Mouse (Mus musculus): ENCODE data around the gene Mrpl18. TPM values are rescaled to one million over a fixed set of nuclear protein-coding genes. Genes with fewer than 3 reads are reported as not detected.
"Not testable (repeated sequence)": the region's sequence is repeated elsewhere in the genome, so short reads cannot be mapped to it uniquely, and the experiment has no call there.

Gene Mrpl18
- polyA plus RNA-seq, 1 experiment from 2014 or later = 139 TPM

DNA sequence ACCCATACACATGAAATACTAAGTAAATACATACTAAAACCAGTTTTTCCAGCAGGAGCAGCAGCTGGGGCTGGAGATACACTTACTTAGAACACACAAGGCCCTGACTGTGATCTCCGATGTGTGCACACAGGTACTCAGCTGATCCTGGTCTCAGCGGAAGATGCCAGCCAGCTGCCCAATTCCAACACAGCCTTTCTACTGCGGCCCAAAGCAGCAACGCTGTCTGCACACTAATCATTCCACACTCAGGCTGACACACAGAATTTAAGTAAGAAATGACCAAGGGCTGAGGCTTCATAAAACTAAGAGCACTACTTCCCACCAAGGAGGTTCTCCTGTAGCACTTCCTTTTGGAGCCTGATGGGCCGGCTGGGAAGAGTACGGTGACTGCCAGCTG lies 13.9 kb downstream of the Mrpl18 start:
- no peaks in the 10 kb centered on the region for H3K9me3 ChIP-seq (ENCODE audit: control insufficient read depth, low read length)
- no peak for ATAC-seq (ENCODE audit: low read depth)
- no peak overlapping the region for H3K4me2 ChIP-seq (ENCODE audit: low read depth, low read length)
- no peak overlapping the region for H3K27ac ChIP-seq (ENCODE audit: low read length)
- 84% methylated on average over 6 of the region's 6 CpGs for WGBS
- H3K4me3 ChIP-seq (ENCODE audit: low read length) = no peak overlapping the region
- H3K9ac ChIP-seq (ENCODE audit: low read length) = no peak overlapping the region
- H3K36me3 ChIP-seq (ENCODE audit: control insufficient read depth, insufficient read depth, low read length) = peaks cover 2% of the 10 kb centered on the region; the same call in 1 of the 2 replicates
- peaks cover 5% of the 10 kb centered on the region; the same call in 1 of the 2 replicates for H3K4me1 ChIP-seq (replicated peaks; ENCODE audit: control insufficient read depth, insufficient read depth, low read length)
- no peaks in the 10 kb centered on the region for H3K27me3 ChIP-seq (ENCODE audit: control insufficient read depth, insufficient read depth, low read depth, low read length)

DNA sequence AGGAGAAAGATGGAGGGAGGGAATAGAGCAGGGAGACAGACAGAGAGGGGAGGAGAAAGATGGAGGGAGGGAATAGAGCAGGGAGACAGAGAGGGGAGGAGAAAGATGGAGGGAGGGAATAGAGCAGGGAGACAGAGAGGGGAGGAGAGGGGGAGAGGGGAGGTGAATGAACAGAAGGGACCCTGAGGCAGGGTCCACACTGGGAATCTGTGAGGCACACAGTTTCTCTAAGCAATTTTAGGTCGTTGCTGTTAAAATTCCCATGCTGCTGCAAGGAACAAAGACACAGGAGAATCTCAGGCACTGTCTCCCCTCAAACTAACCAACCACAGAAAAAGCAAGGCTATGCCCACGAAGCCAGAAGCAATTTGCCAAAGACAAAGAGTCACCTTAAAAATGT lies 17.5 kb downstream of the Mrpl18 start:
- not testable (repeated sequence) for H3K9me3 ChIP-seq (ENCODE audit: control insufficient read depth, low read length); H3K9ac ChIP-seq (ENCODE audit: low read length); H3K4me2 ChIP-seq (ENCODE audit: low read depth, low read length); ATAC-seq (ENCODE audit: low read depth); H3K27me3 ChIP-seq (ENCODE audit: control insufficient read depth, insufficient read depth, low read depth, low read length); H3K27ac ChIP-seq (ENCODE audit: low read length); H3K36me3 ChIP-seq (ENCODE audit: control insufficient read depth, insufficient read depth, low read length); H3K4me3 ChIP-seq (ENCODE audit: low read length); H3K4me1 ChIP-seq (replicated peaks; ENCODE audit: control insufficient read depth, insufficient read depth, low read length)
- 41% methylated on average over 2 of the region's 2 CpGs for WGBS

DNA sequence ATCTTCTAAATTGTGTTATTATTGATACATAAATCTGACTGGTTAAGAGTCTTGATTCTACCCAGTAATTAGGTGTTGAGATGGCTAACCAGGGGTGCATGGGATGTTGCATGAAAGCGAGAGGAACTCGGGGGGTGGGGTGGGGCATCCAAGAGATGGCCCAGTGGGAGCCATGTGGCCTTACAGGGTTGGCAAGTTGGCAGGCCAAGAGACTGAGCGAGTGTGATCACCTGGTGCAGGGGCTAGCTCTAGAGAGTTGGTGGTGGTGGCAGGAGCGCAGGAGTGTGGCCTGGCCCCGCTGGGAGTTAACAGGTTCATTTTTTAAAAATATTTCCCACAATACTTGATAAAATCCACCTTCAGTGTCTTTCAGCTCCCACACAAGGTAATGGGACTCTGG lies 18.5 kb downstream of the Mrpl18 start:
- Histone ChIP-seq H3K9ac (ENCODE audit: low read length) (no peak overlapping the region), H3K27ac (ENCODE audit: low read length) (no peak overlapping the region), H3K27me3 (ENCODE audit: control insufficient read depth, insufficient read depth, low read depth, low read length) (no peaks in the 10 kb centered on the region), H3K9me3 (ENCODE audit: control insufficient read depth, low read length) (no peaks in the 10 kb centered on the region), H3K36me3 (ENCODE audit: control insufficient read depth, insufficient read depth, low read length) (no peaks in the 10 kb centered on the region; the same call in 1 of the 2 replicates), H3K4me3 (ENCODE audit: low read length) (no peak overlapping the region), H3K4me1 (replicated peaks; ENCODE audit: control insufficient read depth, insufficient read depth, low read length) (no peaks in the 10 kb centered on the region), H3K4me2 (ENCODE audit: low read depth, low read length) (no peak overlapping the region)
- peak; percentile 15; the same call in 1 of the 2 replicates for ATAC-seq (ENCODE audit: low read depth)
- 88% methylated on average over 5 of the region's 5 CpGs for WGBS

GRCm38 (mm10) chr17:12892033-12892432 lies 24.1 kb downstream of the Mrpl18 start:
- no peak overlapping the region for H3K4me2 ChIP-seq (ENCODE audit: low read depth, low read length)
- H3K9ac ChIP-seq (ENCODE audit: low read length) = no peak overlapping the region
- H3K27ac ChIP-seq (ENCODE audit: low read length) = no peak overlapping the region
- 85% methylated on average over 9 of the region's 9 CpGs for WGBS
- no peaks in the 10 kb centered on the region for H3K9me3 ChIP-seq (ENCODE audit: control insufficient read depth, low read length)
- no peaks in the 10 kb centered on the region for H3K36me3 ChIP-seq (ENCODE audit: control insufficient read depth, insufficient read depth, low read length)
- H3K4me3 ChIP-seq (ENCODE audit: low read length) = no peak overlapping the region
- no peaks in the 10 kb centered on the region for H3K4me1 ChIP-seq (replicated peaks; ENCODE audit: control insufficient read depth, insufficient read depth, low read length)
- no peaks in the 10 kb centered on the region for H3K27me3 ChIP-seq (ENCODE audit: control insufficient read depth, insufficient read depth, low read depth, low read length)
- ATAC-seq (ENCODE audit: low read depth) = no peak

DNA sequence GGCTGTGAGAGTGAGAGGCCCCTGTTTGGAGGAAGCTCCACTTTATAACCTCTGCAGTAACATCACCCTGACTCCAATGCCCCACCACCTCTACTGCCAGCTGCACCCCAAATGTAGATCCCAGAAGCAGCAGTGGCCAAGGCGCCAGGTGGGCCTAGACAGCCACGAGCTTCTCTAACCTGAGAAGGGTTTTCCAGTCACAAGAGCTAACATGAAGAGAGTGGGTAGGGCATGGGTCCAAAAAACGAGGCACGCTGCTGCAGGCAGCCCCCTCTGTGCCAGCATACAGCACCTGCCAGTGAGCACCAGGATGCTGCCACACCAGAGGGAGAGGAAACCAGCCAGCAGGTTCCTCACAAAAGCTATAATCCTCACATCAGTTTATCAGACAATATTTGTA lies 25.1 kb downstream of the Mrpl18 start:
- no peak overlapping the region for H3K9ac ChIP-seq (ENCODE audit: low read length)
- H3K36me3 ChIP-seq (ENCODE audit: control insufficient read depth, insufficient read depth, low read length) = no peaks in the 10 kb centered on the region
- H3K4me1 ChIP-seq (replicated peaks; ENCODE audit: control insufficient read depth, insufficient read depth, low read length) = peaks cover 5% of the 10 kb centered on the region
- no peak for ATAC-seq (ENCODE audit: low read depth)
- H3K4me3 ChIP-seq (ENCODE audit: low read length) = no peak overlapping the region
- 81% methylated on average over 4 of the region's 4 CpGs for WGBS
- H3K27me3 ChIP-seq (ENCODE audit: control insufficient read depth, insufficient read depth, low read depth, low read length) = no peaks in the 10 kb centered on the region
- H3K4me2 ChIP-seq (ENCODE audit: low read depth, low read length) = no peak overlapping the region
- no peaks in the 10 kb centered on the region for H3K9me3 ChIP-seq (ENCODE audit: control insufficient read depth, low read length)
- H3K27ac ChIP-seq (ENCODE audit: low read length) = no peak overlapping the region

DNA sequence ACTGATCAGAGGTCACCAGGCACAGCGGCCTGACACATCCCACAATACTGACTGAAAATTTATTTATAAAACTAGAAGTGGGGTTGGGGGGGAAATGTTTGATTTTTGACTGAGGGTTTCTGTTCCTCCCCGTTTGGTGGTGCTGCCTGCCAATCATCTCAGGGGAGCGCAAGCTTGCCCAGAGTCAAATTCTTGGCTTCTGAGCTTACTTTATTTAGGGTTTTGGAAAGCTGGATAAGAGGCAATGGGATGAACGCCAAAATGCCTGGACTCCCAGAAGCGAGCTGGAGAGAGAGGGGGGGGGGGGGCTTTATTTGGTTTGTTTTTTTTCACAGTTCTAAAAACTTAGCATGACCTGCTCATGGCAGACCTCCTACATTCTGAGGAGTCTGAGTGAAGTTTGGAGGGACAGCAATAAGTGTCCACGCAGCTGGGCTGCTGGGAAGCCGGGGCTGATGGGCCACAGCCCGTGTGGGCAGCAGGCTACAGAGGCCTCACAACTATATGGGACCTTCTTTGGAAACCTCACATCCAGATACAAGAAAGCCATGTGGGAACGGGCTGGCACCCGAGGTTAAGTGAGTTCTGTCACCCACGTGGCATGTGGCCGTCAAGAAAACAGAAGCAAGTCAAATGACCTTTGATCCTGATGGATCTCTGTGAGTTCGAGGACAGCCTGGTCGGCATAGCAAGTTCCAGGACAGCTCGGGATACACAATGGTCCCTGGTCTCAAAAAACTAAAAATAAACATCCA lies 28.9 kb downstream of the Mrpl18 start:
- H3K27ac ChIP-seq (ENCODE audit: low read length) = peak overlapping the region; percentile 48
- H3K4me3 ChIP-seq (ENCODE audit: low read length) = no peak overlapping the region
- 40% methylated on average over 15 of the region's 15 CpGs for WGBS
- H3K36me3 ChIP-seq (ENCODE audit: control insufficient read depth, insufficient read depth, low read length) = no peaks in the 10 kb centered on the region
- no peak overlapping the region for H3K9ac ChIP-seq (ENCODE audit: low read length)
- no peaks in the 10 kb centered on the region for H3K27me3 ChIP-seq (ENCODE audit: control insufficient read depth, insufficient read depth, low read depth, low read length)
- H3K4me1 ChIP-seq (replicated peaks; ENCODE audit: control insufficient read depth, insufficient read depth, low read length) = peaks cover 5% of the 10 kb centered on the region
- no peak overlapping the region for H3K4me2 ChIP-seq (ENCODE audit: low read depth, low read length)
- no peaks in the 10 kb centered on the region for H3K9me3 ChIP-seq (ENCODE audit: control insufficient read depth, low read length)
- peak; percentile 65 for ATAC-seq (ENCODE audit: low read depth)

GRCm38 (mm10) chr17:12886620-12887019 lies 29.5 kb downstream of the Mrpl18 start:
- Histone ChIP-seq H3K36me3 (ENCODE audit: control insufficient read depth, insufficient read depth, low read length) (no peaks in the 10 kb centered on the region), H3K9ac (ENCODE audit: low read length) (no peak overlapping the region), H3K27me3 (ENCODE audit: control insufficient read depth, insufficient read depth, low read depth, low read length) (no peaks in the 10 kb centered on the region), H3K4me1 (replicated peaks; ENCODE audit: control insufficient read depth, insufficient read depth, low read length) (peaks cover 5% of the 10 kb centered on the region), H3K4me2 (ENCODE audit: low read depth, low read length) (no peak overlapping the region), H3K4me3 (ENCODE audit: low read length) (no peak overlapping the region), H3K27ac (ENCODE audit: low read length) (no peak overlapping the region; the same call in 1 of the 2 replicates), H3K9me3 (ENCODE audit: control insufficient read depth, low read length) (no peaks in the 10 kb centered on the region)
- ATAC-seq (ENCODE audit: low read depth) = peak; percentile 36; the same call in 1 of the 2 replicates
- 38% methylated on average over 6 of the region's 6 CpGs for WGBS

- Histone ChIP-seq H3K4me2 (ENCODE audit: low read depth, low read length) (no peak overlapping the region), H3K36me3 (ENCODE audit: control insufficient read depth, insufficient read depth, low read length) (no peaks in the 10 kb centered on the region), H3K27me3 (ENCODE audit: control insufficient read depth, insufficient read depth, low read depth, low read length) (no peaks in the 10 kb centered on the region), H3K9ac (ENCODE audit: low read length) (no peak overlapping the region), H3K9me3 (ENCODE audit: control insufficient read depth, low read length) (no peaks in the 10 kb centered on the region), H3K4me3 (ENCODE audit: low read length) (no peak overlapping the region), H3K27ac (ENCODE audit: low read length) (no peak overlapping the region), H3K4me1 (replicated peaks; ENCODE audit: control insufficient read depth, insufficient read depth, low read length) (peaks cover 4% of the 10 kb centered on the region; the same call in 1 of the 2 replicates)
- ATAC-seq (ENCODE audit: low read depth) = no peak
- WGBS = 85% methylated on average over 1 of the region's 1 CpGs
Measured at GRCm38 (mm10) chr17:12881216-12881615, 34.9 kb downstream of the Mrpl18 start.

- peak overlapping the region; percentile 49 for H3K9ac ChIP-seq (ENCODE audit: low read length)
- ATAC-seq (ENCODE audit: low read depth) = peak; percentile 87
Measured at GRCm38 (mm10) chr17:12880178-12880577, 36.0 kb downstream of the Mrpl18 start.

More at GRCm38 (mm10) chr17:12880178-12880577, 36.0 kb downstream of the Mrpl18 start:
- H3K4me2 ChIP-seq (ENCODE audit: low read depth, low read length) = peak overlapping the region; percentile 55
- no peaks in the 10 kb centered on the region for H3K9me3 ChIP-seq (ENCODE audit: control insufficient read depth, low read length)
- 2% methylated on average over 14 of the region's 14 CpGs for WGBS
- H3K27me3 ChIP-seq (ENCODE audit: control insufficient read depth, insufficient read depth, low read depth, low read length) = no peaks in the 10 kb centered on the region
- no peak overlapping the region for H3K27ac ChIP-seq (ENCODE audit: low read length)
- peaks cover 4% of the 10 kb centered on the region; the same call in 1 of the 2 replicates for H3K4me1 ChIP-seq (replicated peaks; ENCODE audit: control insufficient read depth, insufficient read depth, low read length)
- H3K36me3 ChIP-seq (ENCODE audit: control insufficient read depth, insufficient read depth, low read length) = no peaks in the 10 kb centered on the region
- peak overlapping the region; percentile 29 for H3K4me3 ChIP-seq (ENCODE audit: low read length)
